Mouse (Mus musculus): Measurements from ENCODE around the gene Rabl6.

- TF ChIP-seq CTCF (IDR thresholded peaks at IDR 0.05; ENCODE audit: low read depth): no peak
- TF ChIP-seq EP300 (IDR thresholded peaks at IDR 0.05; ENCODE audit: low read depth): no peak
Measured at GRCm38 (mm10) chr2:25573068-25573467, 35.3 kb downstream of the Rabl6 start.

Measured in heart, postnatal 0 days (tissue).